Mouse (Mus musculus) C2C12 (cell line): ENCODE measurements around the gene Abcb8.

Experiments
- CEBPB ChIP-seq: IDR thresholded peaks from one replicate; pipeline ENCODE4 v1.6.1; 2011; ENCODE audit warnings: low read depth, mild to moderate bottlenecking, control low read depth, moderate library complexity
- CTCF ChIP-seq: IDR thresholded peaks from one replicate; pipeline ENCODE4 v1.5.1; 2011; ENCODE audit not compliant: control insufficient read depth, insufficient read depth, insufficient read length
- MAX ChIP-seq: IDR thresholded peaks from one replicate; pipeline ENCODE4 v1.6.1; 2011; ENCODE audit warnings: mild to moderate bottlenecking, control low read depth

- no peak for TF ChIP-seq CTCF
- TF ChIP-seq CEBPB: no peak
- TF ChIP-seq MAX: no peak
Observed at GRCm38 (mm10) chr5:24424004-24424781, 30.7 kb downstream of the Abcb8 start.
